Mouse (Mus musculus): ENCODE data around the gene Sppl2a. TPM values are rescaled to one million over a fixed set of nuclear protein-coding genes. Genes with fewer than 3 reads are reported as not detected.

Gene Sppl2a
- polyA plus RNA-seq (2012; rRNA removed): 15.2 and 29.7 TPM in 2 replicates

DNA sequence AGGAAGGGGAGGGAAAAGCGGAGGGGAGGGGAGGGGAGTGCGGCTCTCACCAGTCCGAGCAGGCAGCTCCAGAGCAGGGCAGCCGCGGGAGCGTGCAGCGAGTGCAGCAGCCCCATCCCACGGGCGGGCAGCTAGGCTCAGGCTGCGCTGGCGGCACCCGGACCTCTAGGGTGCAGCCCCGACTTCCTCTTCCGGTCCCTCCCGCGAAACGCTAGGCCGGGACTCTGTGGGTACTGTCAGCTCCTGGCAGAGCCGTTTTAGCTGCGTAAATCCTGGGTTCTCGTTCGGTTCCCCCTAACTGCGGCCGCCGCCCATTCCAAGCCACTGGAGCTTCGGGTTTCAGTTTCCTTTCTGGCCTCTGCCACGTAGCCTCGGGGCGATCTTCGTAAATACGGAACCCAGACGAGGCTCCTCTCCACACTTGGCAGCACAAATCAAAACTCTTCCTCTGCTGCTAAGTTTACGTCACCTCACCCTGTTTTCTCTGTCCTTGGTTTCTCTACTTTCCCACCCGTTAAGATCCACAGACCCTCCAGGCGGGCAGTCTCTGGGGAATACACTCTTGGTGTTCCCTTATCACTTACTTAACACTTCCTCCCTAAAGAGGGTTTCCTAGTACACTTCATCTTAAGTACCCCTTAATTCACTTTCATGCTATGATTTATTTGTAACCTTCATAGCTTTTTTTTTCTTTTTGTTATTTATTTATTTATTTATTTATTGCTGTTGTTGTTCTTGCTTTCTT, at the start of gene Sppl2a:
Gene Sppl2a (minus strand): TSS at position 339 of the 745 bp plus-strand sequence.

DNA sequence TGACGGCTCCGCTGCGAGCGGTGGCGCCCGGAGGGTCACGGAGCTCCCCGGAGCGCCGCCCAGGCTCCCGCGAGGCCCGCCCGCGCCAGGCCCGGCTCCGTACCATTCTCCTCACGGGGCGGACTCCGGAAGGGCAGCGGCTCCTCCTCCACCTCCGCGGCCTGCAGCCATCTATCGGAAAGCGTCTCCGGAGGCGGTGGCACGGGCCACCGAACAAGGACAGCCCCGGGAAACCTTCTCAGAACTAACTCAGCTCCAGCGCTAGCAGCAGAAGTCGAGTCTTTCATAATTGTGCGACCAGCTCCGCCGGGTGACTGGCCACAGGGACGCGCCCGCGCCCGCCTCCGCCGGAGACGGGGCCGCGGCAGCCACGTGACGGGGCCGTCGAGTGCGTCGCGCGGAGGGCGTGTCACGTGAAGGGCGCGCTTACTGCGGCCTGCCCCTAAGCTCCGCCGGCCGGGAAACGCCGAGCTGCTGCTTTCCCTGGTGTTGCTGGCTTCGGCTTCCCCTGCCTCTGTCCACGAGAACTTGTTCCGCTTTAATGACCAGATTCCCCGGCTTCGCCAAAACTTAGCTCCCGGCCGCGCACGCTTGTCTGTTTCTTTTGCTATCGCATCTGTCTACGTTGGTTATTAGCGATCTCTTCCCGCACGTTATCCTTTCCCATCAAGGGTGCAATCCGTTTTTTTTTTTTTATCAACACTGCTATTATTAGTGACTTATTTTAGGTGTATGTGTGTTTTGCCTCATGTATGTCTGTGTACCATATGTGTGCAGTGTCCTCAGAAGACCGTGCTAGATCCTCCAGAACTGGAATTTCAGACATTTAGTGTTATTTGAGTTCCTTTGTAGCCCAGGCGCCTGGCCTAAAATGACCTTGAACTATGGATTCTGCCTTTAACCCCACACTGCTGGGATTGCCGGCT, 56.9 kb downstream of the Sppl2a start, which contains the start of gene Trpm7:
Gene Trpm7 (minus strand): TSS at position 360 of the 926 bp plus-strand sequence.

Other genes starting within 250 kb of the Sppl2a start
- gene Usp8, start 225.9 kb downstream of the Sppl2a start, polyA plus RNA-seq (2012; rRNA removed): 34.6 and 36.6 TPM in 2 replicates
- 0.65 and 1.1 TPM in 2 replicates for gene Usp50, start 149.8 kb downstream of the Sppl2a start, polyA plus RNA-seq (2012; rRNA removed)
- gene Trpm7, start 57.0 kb downstream of the Sppl2a start, polyA plus RNA-seq (2012; rRNA removed): 30.7 and 51.3 TPM in 2 replicates
- 9.8 and 12.6 TPM in 2 replicates for gene Ap4e1, start 75.5 kb upstream of the Sppl2a start, polyA plus RNA-seq (2012; rRNA removed)
- 17.7 and 20.8 TPM in 2 replicates for gene Blvra, start 137.4 kb upstream of the Sppl2a start, polyA plus RNA-seq (2012; rRNA removed)
- 72.3 and 76.4 TPM in 2 replicates for gene Ncaph, start 200.7 kb upstream of the Sppl2a start, polyA plus RNA-seq (2012; rRNA removed)
- 8.0 TPM in 2 replicates for gene Itpripl1, start 210.2 kb upstream of the Sppl2a start, polyA plus RNA-seq (2012; rRNA removed)